Mouse (Mus musculus) forebrain, postnatal 0 days (tissue): ENCODE measurements around the gene Cped1. TPM values are rescaled to one million over a fixed set of nuclear protein-coding genes. Genes with fewer than 3 reads are reported as not detected.
"Not testable (repeated sequence)": the region's sequence is repeated elsewhere in the genome, so short reads cannot be mapped to it uniquely, and the experiment has no call there.

ENCODE experiments used
- ATAC-seq: fragments of 200-750 bp; cut with Nextera tagmentation; 2 replicates; pipeline ENCODE4 v1.8.0; 2017; ENCODE audit warnings: mild to moderate bottlenecking, moderate library complexity
- DNase-seq: peaks from one replicate; pipeline ENCODE4 v3.0.0-alpha.2; 2015
- H3K27ac ChIP-seq: fragments of 300-500 bp; sonication (generic); 2 replicates; pipeline ENCODE4 v1.5.1; 2014; ENCODE audit warnings: low read depth, mild to moderate bottlenecking, antibody characterized with exemption, low read length, moderate library complexity, mixed read lengths
- H3K27me3 ChIP-seq: fragments of 300-500 bp; sonication (generic); 2 replicates; pipeline ENCODE4 v1.6.1; 2014; ENCODE audit warnings: mild to moderate bottlenecking, low read length, mixed read lengths; ENCODE audit not compliant: insufficient read depth
- H3K36me3 ChIP-seq: fragments of 300-500 bp; sonication (generic); 2 replicates; pipeline ENCODE4 v1.6.1; 2014; ENCODE audit warnings: mild to moderate bottlenecking, moderate library complexity; ENCODE audit not compliant: insufficient read depth
- H3K4me1 ChIP-seq: fragments of 300-500 bp; sonication (generic); 2 replicates; pipeline ENCODE4 v1.6.1; 2014; ENCODE audit warnings: antibody characterized with exemption; ENCODE audit not compliant: insufficient read depth
- H3K4me2 ChIP-seq: fragments of 300-500 bp; sonication (generic); 2 replicates; pipeline ENCODE4 v1.6.1; 2014; ENCODE audit warnings: low read depth, mild to moderate bottlenecking, moderate library complexity
- H3K4me3 ChIP-seq: fragments of 300-500 bp; sonication (generic); 2 replicates; pipeline ENCODE4 v1.5.1; 2014; ENCODE audit warnings: low read depth, low read length, mixed read lengths
- H3K9ac ChIP-seq: fragments of 300-500 bp; sonication (generic); 2 replicates; pipeline ENCODE4 v1.6.1; 2014; ENCODE audit warnings: mild to moderate bottlenecking
- H3K9me3 ChIP-seq: fragments of 300-500 bp; sonication (generic); 2 replicates; pipeline ENCODE4 v1.6.1; 2016; ENCODE audit warnings: low read length
- CTCF ChIP-seq: sonication (generic); IDR thresholded peaks from 2 replicates; pipeline ENCODE4 v1.5.1; 2016; ENCODE audit warnings: antibody characterized with exemption, control low read depth, low read depth
- WGBS: fragments of 180-500 bp; shearing (Covaris S2); extraction: QIAGEN DNeasy Blood & Tissue Kit; methylation state at CpG from one replicate; pipeline ENCODE4 v1.1.7; 2014; 5-methylcytosine and 5-hydroxymethylcytosine counted together
- polyA plus RNA-seq: library from polyadenylated mRNA; unstranded; fragments of >200 nt; fragmentation: Nextera tagmentation; extraction: Ambion mirVana; gene quantifications from 2 replicates; pipeline ENCODE4 v1.2.1, GENCODE M21; 2015
- total RNA-seq: library from RNA; depleted of rRNA; stranded (reverse); fragments of >200 nt; gene quantifications from 2 replicates; pipeline ENCODE4 v1.2.3, GENCODE M21; 2014

Gene Cped1
- total and polyA plus RNA-seq, 2 experiments from 2014 or later = 2.4 to 6.5 TPM

GRCm38 (mm10) chr6:22123332-22123731, 137.6 kb downstream of the Cped1 start:
- no peaks in the 10 kb centered on the region for H3K9me3 ChIP-seq
- WGBS = 33% methylated on average over 3 of the region's 3 CpGs
- no peaks in the 10 kb centered on the region for H3K36me3 ChIP-seq
- no peak overlapping the region for H3K9ac ChIP-seq
- no peak for DNase-seq
- no peak for ATAC-seq
- H3K4me2 ChIP-seq = no peak overlapping the region
- H3K4me1 ChIP-seq = no peaks in the 10 kb centered on the region
- no peak for TF ChIP-seq CTCF
- no peak overlapping the region for H3K27ac ChIP-seq
- no peak overlapping the region for H3K4me3 ChIP-seq
- no peaks in the 10 kb centered on the region for H3K27me3 ChIP-seq

GRCm38 (mm10) chr6:22124575-22125330, 139.0 kb downstream of the Cped1 start:
- H3K9me3 ChIP-seq, H3K4me1 ChIP-seq, ATAC-seq, H3K4me2 ChIP-seq, H3K27ac ChIP-seq, H3K36me3 ChIP-seq, H3K27me3 ChIP-seq, H3K4me3 ChIP-seq, H3K9ac ChIP-seq, DNase-seq: not testable (repeated sequence)
- 89% methylated on average over 24 of the region's 31 CpGs for WGBS

GRCm38 (mm10) chr6:22135038-22135631, 149.4 kb downstream of the Cped1 start:
- Histone ChIP-seq H3K4me3 (no peak overlapping the region), H3K9ac (no peak overlapping the region), H3K4me1 (no peaks in the 10 kb centered on the region), H3K9me3 (no peaks in the 10 kb centered on the region), H3K4me2 (no peak overlapping the region), H3K27me3 (no peaks in the 10 kb centered on the region), H3K36me3 (no peaks in the 10 kb centered on the region), H3K27ac (no peak overlapping the region)
- TF ChIP-seq CTCF = no peak
- no peak for ATAC-seq
- no peak for DNase-seq
- 78% methylated on average over 10 of the region's 10 CpGs for WGBS

- H3K27ac ChIP-seq = no peak overlapping the region
- no peak for ATAC-seq
- H3K4me3 ChIP-seq = no peak overlapping the region
- H3K9ac ChIP-seq = no peak overlapping the region
- TF ChIP-seq CTCF = no peak
- no peaks in the 10 kb centered on the region for H3K9me3 ChIP-seq
- H3K36me3 ChIP-seq = no peaks in the 10 kb centered on the region
- no peaks in the 10 kb centered on the region for H3K4me1 ChIP-seq
- WGBS = 43% methylated on average over 10 of the region's 10 CpGs
- no peak overlapping the region for H3K4me2 ChIP-seq
- DNase-seq = no peak
- no peaks in the 10 kb centered on the region for H3K27me3 ChIP-seq
These were observed 151.1 kb downstream of the Cped1 start for GRCm38 (mm10) chr6:22136805-22137204.

- Histone ChIP-seq H3K27me3 (no peaks in the 10 kb centered on the region), H3K36me3 (no peaks in the 10 kb centered on the region), H3K4me2 (no peak overlapping the region), H3K9me3 (no peaks in the 10 kb centered on the region), H3K9ac (no peak overlapping the region), H3K4me1 (no peaks in the 10 kb centered on the region), H3K27ac (no peak overlapping the region), H3K4me3 (no peak overlapping the region)
- no peak for TF ChIP-seq CTCF
- ATAC-seq = no peak
- WGBS = 60% methylated on average over 8 of the region's 8 CpGs
- no peak for DNase-seq
These were observed 155.1 kb downstream of the Cped1 start for GRCm38 (mm10) chr6:22140786-22141185.

GRCm38 (mm10) chr6:22147236-22147635, 161.5 kb downstream of the Cped1 start:
- ATAC-seq (no peak), DNase-seq (no peak)
- Histone ChIP-seq H3K27me3 (no peaks in the 10 kb centered on the region), H3K4me2 (no peak overlapping the region), H3K27ac (no peak overlapping the region), H3K9ac (no peak overlapping the region), H3K4me3 (no peak overlapping the region), H3K4me1 (no peaks in the 10 kb centered on the region), H3K9me3 (no peaks in the 10 kb centered on the region), H3K36me3 (no peaks in the 10 kb centered on the region)
- no peak for TF ChIP-seq CTCF
- WGBS = 89% methylated on average over 4 of the region's 4 CpGs

GRCm38 (mm10) chr6:22148511-22148910, 162.8 kb downstream of the Cped1 start:
- H3K27me3 ChIP-seq = no peaks in the 10 kb centered on the region
- no peaks in the 10 kb centered on the region for H3K36me3 ChIP-seq
- H3K27ac ChIP-seq = no peak overlapping the region
- no peak overlapping the region for H3K4me3 ChIP-seq
- no peak overlapping the region for H3K9ac ChIP-seq
- no peaks in the 10 kb centered on the region for H3K9me3 ChIP-seq
- no peaks in the 10 kb centered on the region for H3K4me1 ChIP-seq
- no peak overlapping the region for H3K4me2 ChIP-seq
- no peak for TF ChIP-seq CTCF
- DNase-seq (no peak), ATAC-seq (no peak)
- 75% methylated on average over 2 of the region's 2 CpGs for WGBS
